Mouse (Mus musculus): Measurements from ENCODE around the gene Gm49340. TPM values are rescaled to one million over a fixed set of nuclear protein-coding genes. Genes with fewer than 3 reads are reported as not detected.

Gene Gm49340
- not detected for polyA plus RNA-seq (2017; shearing (Covaris generic))

GRCm38 (mm10) chr11:73329442-73329841, at the start of gene Gm49340, which contains the start of the genes Aspa and Spata22:
Gene Gm49340 (plus strand): TSS chr11:73329741.
Gene Aspa (minus strand): TSS chr11:73329596.
Gene Spata22 (plus strand): TSS chr11:73329741.

GRCm38 (mm10) chr11:73350483-73350882, 20.9 kb downstream of the Gm49340 start, which contains the start of gene Olfr20:
Gene Olfr20 (plus strand): TSS chr11:73350783.

GRCm38 (mm10) chr11:73370946-73371345, 41.4 kb downstream of the Gm49340 start, which contains the start of gene Olfr376:
Gene Olfr376 (plus strand): TSS chr11:73371246.

GRCm38 (mm10) chr11:73399514-73399913, 70.0 kb downstream of the Gm49340 start, which contains the start of gene Olfr1:
Gene Olfr1 (minus strand): TSS chr11:73399614.

Other genes with a start within 250 kb of the Gm49340 start
- gene Itgae, start 239.2 kb upstream of the Gm49340 start, polyA plus RNA-seq (2017; shearing (Covaris generic)) = 49.3 TPM
- gene Haspin, start 191.4 kb upstream of the Gm49340 start, polyA plus RNA-seq (2017; shearing (Covaris generic)) = 11.2 TPM
- gene P2rx5, start 169.3 kb upstream of the Gm49340 start, polyA plus RNA-seq (2017; shearing (Covaris generic)) = 0.17 TPM
- gene Emc6, start 152.7 kb upstream of the Gm49340 start, polyA plus RNA-seq (2017; shearing (Covaris generic)) = 79.2 TPM
- gene Tax1bp3, start 152.7 kb upstream of the Gm49340 start, polyA plus RNA-seq (2017; shearing (Covaris generic)) = 28.7 TPM
- 12.4 TPM for gene Ctns, start 130.7 kb upstream of the Gm49340 start, polyA plus RNA-seq (2017; shearing (Covaris generic))
- 9.5 TPM for gene Shpk, start 130.3 kb upstream of the Gm49340 start, polyA plus RNA-seq (2017; shearing (Covaris generic))
- not detected for gene Trpv1, start 95.4 kb upstream of the Gm49340 start, polyA plus RNA-seq (2017; shearing (Covaris generic))
- gene Trpv3, start 62.4 kb upstream of the Gm49340 start, polyA plus RNA-seq (2017; shearing (Covaris generic)) = not detected
- 0.10 TPM for gene Aspa, start 145 bp upstream of the Gm49340 start, polyA plus RNA-seq (2017; shearing (Covaris generic))
- not detected for gene Spata22, start within 50 bp of the Gm49340 start, polyA plus RNA-seq (2017; shearing (Covaris generic))
- not detected for gene Olfr20, start 21.0 kb downstream of the Gm49340 start, polyA plus RNA-seq (2017; shearing (Covaris generic))
- not detected for gene Olfr376, start 41.5 kb downstream of the Gm49340 start, polyA plus RNA-seq (2017; shearing (Covaris generic))
- not detected for gene Olfr1, start 69.9 kb downstream of the Gm49340 start, polyA plus RNA-seq (2017; shearing (Covaris generic))
- gene Olfr378, start 98.7 kb downstream of the Gm49340 start, polyA plus RNA-seq (2017; shearing (Covaris generic)) = not detected
- not detected for gene Olfr380, start 127.8 kb downstream of the Gm49340 start, polyA plus RNA-seq (2017; shearing (Covaris generic))
- not detected for gene Olfr381, start 161.9 kb downstream of the Gm49340 start, polyA plus RNA-seq (2017; shearing (Covaris generic))
- gene Olfr382, start 187.5 kb downstream of the Gm49340 start, polyA plus RNA-seq (2017; shearing (Covaris generic)) = not detected

Measured in CD4-positive, CD25-positive, alpha-beta regulatory T cell (primary cell).